Mouse (Mus musculus) lung, embryonic 14.5 days (tissue): ENCODE measurements around the gene Krtcap3. TPM values are rescaled to one million over a fixed set of nuclear protein-coding genes. Genes with fewer than 3 reads are reported as not detected.

Experiments used
- ATAC-seq: fragments of 200-750 bp; cut with Nextera tagmentation; 2 replicates; pipeline ENCODE4 v1.8.0; 2017; ENCODE audit warnings: mild to moderate bottlenecking, moderate TSS enrichment, moderate library complexity; ENCODE audit not compliant: insufficient read depth
- DNase-seq: peaks from one replicate; pipeline ENCODE4 v3.0.0-alpha.2; 2015
- H3K27ac ChIP-seq: fragments of 300-500 bp; sonication (generic); 2 replicates; pipeline ENCODE4 v1.5.1; 2014; ENCODE audit warnings: low read depth, mild to moderate bottlenecking, moderate library complexity
- H3K27me3 ChIP-seq: fragments of 300-500 bp; sonication (generic); 2 replicates; pipeline ENCODE4 v1.6.1; 2014; ENCODE audit warnings: low read length, control low read depth; ENCODE audit not compliant: insufficient read depth
- H3K36me3 ChIP-seq: fragments of 300-500 bp; sonication (generic); 2 replicates; pipeline ENCODE4 v1.6.1; 2014; ENCODE audit warnings: control low read depth; ENCODE audit not compliant: insufficient read depth
- H3K4me1 ChIP-seq: fragments of 300-500 bp; sonication (generic); 2 replicates; pipeline ENCODE4 v1.6.1; 2014; ENCODE audit warnings: antibody characterized with exemption, control low read depth; ENCODE audit not compliant: insufficient read depth
- H3K4me2 ChIP-seq: fragments of 300-500 bp; sonication (generic); 2 replicates; pipeline ENCODE4 v1.6.1; 2014; ENCODE audit warnings: mild to moderate bottlenecking
- H3K4me3 ChIP-seq: fragments of 300-500 bp; sonication (generic); 2 replicates; pipeline ENCODE4 v1.5.1; 2014; ENCODE audit warnings: low read depth, low read length
- H3K9ac ChIP-seq: fragments of 300-500 bp; sonication (generic); 2 replicates; pipeline ENCODE4 v1.6.1; 2014
- H3K9me3 ChIP-seq: fragments of 300-500 bp; sonication (generic); 2 replicates; pipeline ENCODE4 v1.6.1; 2016; ENCODE audit warnings: low read depth, low read length, control low read depth
- CTCF ChIP-seq: IDR thresholded peaks from 2 replicates; pipeline ENCODE4 v1.5.1; 2016; ENCODE audit warnings: antibody characterized with exemption, low read depth
- WGBS: fragments of 180-500 bp; shearing (Covaris S2); extraction: QIAGEN DNeasy Blood & Tissue Kit; methylation state at CpG from one replicate; pipeline ENCODE4 v1.1.7; 2014; 5-methylcytosine and 5-hydroxymethylcytosine counted together
- polyA plus RNA-seq: library from polyadenylated mRNA; unstranded; fragments of >200 nt; fragmentation: Nextera tagmentation; extraction: Ambion mirVana; gene quantifications from 2 replicates; pipeline ENCODE4 v1.2.1, GENCODE M21; 2014

Krtcap3 gene
- polyA plus RNA-seq, 1 experiment from 2014 or later: 31.1 TPM

GRCm38 (mm10) chr5:31298486-31298885 lies 47.0 kb downstream of the Krtcap3 start:
- no peaks in the 10 kb centered on the region for H3K9me3 ChIP-seq
- H3K36me3 ChIP-seq: peaks cover 4% of the 10 kb centered on the region; the same call in 1 of the 2 replicates
- no peak for TF ChIP-seq CTCF
- no peaks in the 10 kb centered on the region for H3K4me1 ChIP-seq
- H3K9ac ChIP-seq: no peak overlapping the region
- H3K4me2 ChIP-seq: no peak overlapping the region
- H3K27ac ChIP-seq: no peak overlapping the region
- H3K27me3 ChIP-seq: no peaks in the 10 kb centered on the region
- ATAC-seq (no peak), DNase-seq (no peak)
- no peak overlapping the region for H3K4me3 ChIP-seq
- 36% methylated on average over 2 of the region's 2 CpGs for WGBS

- 70% methylated on average over 7 of the region's 8 CpGs for WGBS
- Histone ChIP-seq H3K4me2 (no peak overlapping the region), H3K9ac (no peak overlapping the region), H3K27ac (no peak overlapping the region), H3K36me3 (no peaks in the 10 kb centered on the region), H3K4me1 (no peaks in the 10 kb centered on the region), H3K4me3 (no peak overlapping the region), H3K27me3 (no peaks in the 10 kb centered on the region), H3K9me3 (no peaks in the 10 kb centered on the region)
- no peak for TF ChIP-seq CTCF
- ATAC-seq (no peak), DNase-seq (no peak)
These were observed 50.4 kb downstream of the Krtcap3 start for GRCm38 (mm10) chr5:31301866-31302265.

Other genes starting within 250 kb of the Krtcap3 start
- 148 and 159 TPM in 2 replicates for gene Atraid, start 203.4 kb upstream of the Krtcap3 start, polyA plus RNA-seq
- gene Slc5a6, start 202.8 kb upstream of the Krtcap3 start, polyA plus RNA-seq: 7.2 and 8.0 TPM in 2 replicates
- 38.0 and 43.4 TPM in 2 replicates for gene Cad, start 196.9 kb upstream of the Krtcap3 start, polyA plus RNA-seq
- not detected in 2 replicates for gene Dnajc5g, start 145.4 kb upstream of the Krtcap3 start, polyA plus RNA-seq
- gene Slc30a3, start 143.5 kb upstream of the Krtcap3 start, polyA plus RNA-seq: 0.38 TPM in 1 of 2 replicates, not detected in the other
- 0.30 TPM in 1 of 2 replicates, not detected in the other for gene Trim54, start 135.0 kb upstream of the Krtcap3 start, polyA plus RNA-seq
- not detected in 2 replicates for gene Ucn, start 112.9 kb upstream of the Krtcap3 start, polyA plus RNA-seq
- 55.3 and 58.3 TPM in 2 replicates for gene Mpv17, start 97.4 kb upstream of the Krtcap3 start, polyA plus RNA-seq
- gene Gm29609, start 71.8 kb upstream of the Krtcap3 start, polyA plus RNA-seq: 0.68 and 0.92 TPM in 2 replicates
- gene Gtf3c2, start 71.5 kb upstream of the Krtcap3 start, polyA plus RNA-seq: 74.1 and 78.6 TPM in 2 replicates
- 130 and 131 TPM in 2 replicates for gene Snx17, start 58.5 kb upstream of the Krtcap3 start, polyA plus RNA-seq
- gene Eif2b4, start 58.3 kb upstream of the Krtcap3 start, polyA plus RNA-seq: 64.2 and 70.6 TPM in 2 replicates
- 5.4 and 7.1 TPM in 2 replicates for gene Zfp513, start 49.4 kb upstream of the Krtcap3 start, polyA plus RNA-seq
- 144 and 148 TPM in 2 replicates for gene Ppm1g, start 31.0 kb upstream of the Krtcap3 start, polyA plus RNA-seq
- gene Nrbp1, start 10.8 kb upstream of the Krtcap3 start, polyA plus RNA-seq: 158 and 165 TPM in 2 replicates
- 0.37 and 0.38 TPM in 2 replicates for gene Gm9970, start 10.5 kb upstream of the Krtcap3 start, polyA plus RNA-seq
- 32.3 and 36.4 TPM in 2 replicates for gene Ift172, start 39.4 kb downstream of the Krtcap3 start, polyA plus RNA-seq
- gene Fndc4, start 44.4 kb downstream of the Krtcap3 start, polyA plus RNA-seq: 58.5 and 68.6 TPM in 2 replicates
- 0.34 TPM in 1 of 2 replicates, not detected in the other for gene Gckr, start 45.8 kb downstream of the Krtcap3 start, polyA plus RNA-seq
- gene Zfp512, start 200.7 kb downstream of the Krtcap3 start, polyA plus RNA-seq: 50.1 and 51.8 TPM in 2 replicates
- gene 4930548H24Rik, start 234.0 kb downstream of the Krtcap3 start, polyA plus RNA-seq: 0.16 and 0.18 TPM in 2 replicates
- 68.4 and 69.2 TPM in 2 replicates for gene Gpn1, start 243.1 kb downstream of the Krtcap3 start, polyA plus RNA-seq